Mouse (Mus musculus) brain, embryonic 14.5 days (tissue): ENCODE measurements around the gene Plxdc1.

Source experiments
- CTCF ChIP-seq: fragments of 200-500 bp; IDR thresholded peaks from 2 replicates; pipeline ENCODE4 v1.5.1; 2012; ENCODE audit warnings: inconsistent platforms, mild to moderate bottlenecking, moderate library complexity, borderline replicate concordance; ENCODE audit not compliant: insufficient read depth, insufficient read length; ENCODE audit errors: extremely low read depth
- POLR2A ChIP-seq: fragments of 200-500 bp; IDR thresholded peaks from 2 replicates; pipeline ENCODE4 v1.6.1; 2012; ENCODE audit warnings: mild to moderate bottlenecking, inconsistent platforms, borderline replicate concordance; ENCODE audit not compliant: poor library complexity, insufficient read depth, insufficient read length, severe bottlenecking; ENCODE audit errors: extremely low read depth

DNA sequence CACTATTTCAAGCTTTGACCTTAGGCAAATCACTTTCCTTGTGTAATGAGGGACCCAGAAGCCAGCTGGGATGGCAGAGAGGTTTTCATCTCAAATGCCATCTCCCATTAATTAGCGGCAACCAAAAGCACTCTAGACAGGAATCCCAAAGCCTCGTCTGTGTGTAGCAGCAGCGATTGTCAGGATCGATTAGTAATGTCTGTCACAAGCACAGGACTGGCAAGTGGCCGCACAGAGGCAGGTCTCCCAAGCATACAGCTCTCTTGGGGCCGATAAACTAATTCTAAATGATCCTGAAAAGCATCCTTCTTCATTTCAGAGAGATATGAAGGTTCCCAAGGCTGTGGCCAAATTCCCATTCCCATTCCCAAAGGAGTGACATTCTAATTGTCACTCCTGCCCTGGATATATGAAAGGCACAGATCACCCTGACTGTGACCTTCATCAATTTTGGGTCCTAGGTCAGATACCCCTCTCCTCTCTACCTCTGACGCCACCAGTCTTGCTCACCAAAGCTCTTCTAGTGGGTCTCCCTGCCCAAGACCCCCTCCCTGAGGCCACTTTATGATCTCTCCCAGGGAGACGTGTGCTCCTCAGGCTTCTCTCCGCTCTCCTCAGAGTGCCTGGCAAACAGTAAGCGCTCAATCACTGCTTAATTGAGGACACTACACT lies 6.3 kb downstream of the Plxdc1 start:
- TF ChIP-seq POLR2A = no peak
- no peak for TF ChIP-seq CTCF
